Mouse (Mus musculus) T-cell, adult 2 months (primary cell): ENCODE measurements around the gene Abcc12.

Experiments
- DNase-seq: peaks from one replicate; pipeline ENCODE4 v3.0.0; 2022; ENCODE audit warnings: low spot score

The Abcc12 gene

GRCm38 (mm10) chr8:86512131-86512792 lies 68.2 kb downstream of the Abcc12 start:
- no peak for DNase-seq

GRCm38 (mm10) chr8:86501341-86501740 lies 79.1 kb downstream of the Abcc12 start:
- DNase-seq = no peak

- DNase-seq = no peak
Measured at GRCm38 (mm10) chr8:86495056-86495455, 85.4 kb downstream of the Abcc12 start.

- no peak for DNase-seq
Measured at GRCm38 (mm10) chr8:86493841-86494240, 86.6 kb downstream of the Abcc12 start.

- DNase-seq = no peak
Measured at GRCm38 (mm10) chr8:86485411-86485810, 95.1 kb downstream of the Abcc12 start.

GRCm38 (mm10) chr8:86484244-86484643 lies 96.2 kb downstream of the Abcc12 start:
- no peak for DNase-seq

- DNase-seq = no peak
Measured at GRCm38 (mm10) chr8:86482116-86482515, 98.4 kb downstream of the Abcc12 start.

GRCm38 (mm10) chr8:86475711-86476438 lies 104.6 kb downstream of the Abcc12 start:
- DNase-seq = no peak

- no peak for DNase-seq
Measured at GRCm38 (mm10) chr8:86474461-86474860, 106.0 kb downstream of the Abcc12 start.

GRCm38 (mm10) chr8:86473121-86473520 lies 107.4 kb downstream of the Abcc12 start:
- DNase-seq = no peak

GRCm38 (mm10) chr8:86470717-86471116 lies 109.8 kb downstream of the Abcc12 start:
- DNase-seq = no peak

- no peak for DNase-seq
Measured at GRCm38 (mm10) chr8:86463215-86463614, 117.3 kb downstream of the Abcc12 start.

- no peak for DNase-seq
Measured at GRCm38 (mm10) chr8:86460372-86460771, 120.1 kb downstream of the Abcc12 start.

- no peak for DNase-seq
Measured at GRCm38 (mm10) chr8:86453697-86454480, 126.6 kb downstream of the Abcc12 start.

GRCm38 (mm10) chr8:86449870-86450515 lies 130.5 kb downstream of the Abcc12 start:
- no peak for DNase-seq

GRCm38 (mm10) chr8:86445516-86445915 lies 135.0 kb downstream of the Abcc12 start:
- no peak for DNase-seq

GRCm38 (mm10) chr8:86443744-86444143 lies 136.7 kb downstream of the Abcc12 start:
- no peak for DNase-seq

- no peak for DNase-seq
Measured at GRCm38 (mm10) chr8:86438983-86439299, 141.5 kb downstream of the Abcc12 start.

- no peak for DNase-seq
Measured at GRCm38 (mm10) chr8:86438133-86438982, 142.1 kb downstream of the Abcc12 start.

GRCm38 (mm10) chr8:86437418-86437817 lies 143.1 kb downstream of the Abcc12 start:
- DNase-seq = no peak
